Mouse (Mus musculus) cerebellum, adult (tissue): ENCODE data around the gene Zfp385c.
"Not testable (repeated sequence)": the region's sequence is repeated elsewhere in the genome, so short reads cannot be mapped to it uniquely, and the experiment has no call there.

Experiments
- ATAC-seq: cut with Nextera tagmentation; 2 replicates; pipeline ENCODE4 v1.9.2; 2017; ENCODE audit warnings: mild to moderate bottlenecking, moderate library complexity, mixed read lengths; ENCODE audit not compliant: insufficient number of reproducible peaks, low FRiP score, low TSS enrichment

The Zfp385c gene

DNA sequence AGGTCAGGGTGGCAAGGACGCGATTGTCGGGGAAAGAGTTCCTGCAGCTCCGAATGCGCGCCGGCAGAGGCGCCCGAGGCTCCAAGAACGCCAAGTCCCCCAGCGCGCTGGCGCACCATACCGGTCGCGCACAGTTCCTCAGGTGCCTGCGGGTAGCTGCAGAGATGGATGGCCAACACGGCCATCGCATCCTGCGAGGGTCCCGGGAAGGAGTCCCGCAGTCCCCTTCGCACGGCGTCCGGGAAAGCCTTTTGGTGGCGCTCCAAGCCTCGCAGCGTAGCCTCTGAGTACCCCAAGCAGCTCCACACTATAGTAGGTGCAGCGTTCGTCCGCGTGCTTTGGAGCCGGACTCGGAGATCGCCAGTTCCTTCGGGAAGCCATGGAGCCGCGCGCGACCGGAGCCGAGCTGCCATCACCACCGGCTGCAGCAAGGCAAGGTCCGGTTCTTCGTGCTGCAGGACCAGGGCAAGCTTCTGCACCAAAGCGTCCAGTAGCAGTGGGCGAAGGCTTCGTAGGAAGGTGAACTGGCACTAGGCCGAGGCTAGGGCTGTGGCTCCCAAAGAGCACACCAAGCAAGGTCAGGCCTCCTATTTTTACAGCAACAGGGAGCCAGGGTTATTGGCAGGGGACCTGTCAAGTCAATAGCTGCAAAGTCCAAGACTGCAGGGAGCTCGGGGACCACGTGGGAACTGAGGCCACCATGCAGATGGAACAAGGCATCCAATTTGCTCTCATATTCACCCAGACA is 51.9 kb downstream of the Zfp385c start:
- no peak; the same call in 1 of the 2 replicates for ATAC-seq

- ATAC-seq: no peak
Measured at GRCm38 (mm10) chr11:100634530-100634929, 57.7 kb downstream of the Zfp385c start.

GRCm38 (mm10) chr11:100628862-100629352 is 63.3 kb downstream of the Zfp385c start:
- no peak for ATAC-seq

DNA sequence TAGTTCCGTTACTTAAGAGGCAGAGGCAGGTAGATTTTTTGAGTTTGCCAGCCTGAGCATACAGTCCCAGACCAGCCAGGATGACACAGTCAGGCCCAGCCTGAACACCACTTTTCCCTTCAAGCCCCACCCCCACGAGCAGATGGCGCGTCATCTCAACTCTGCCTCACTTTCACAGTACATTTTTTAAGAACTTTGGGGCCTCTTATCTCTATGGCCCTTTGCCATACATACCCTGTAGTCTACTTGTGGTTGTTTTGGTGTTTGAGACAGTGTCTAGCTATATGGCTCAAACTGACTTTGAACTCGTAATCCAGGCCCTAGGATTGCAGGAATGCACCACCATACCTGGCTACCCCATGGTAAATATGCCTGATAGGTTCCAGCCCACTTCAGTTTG is 64.2 kb downstream of the Zfp385c start:
- ATAC-seq: no peak

- ATAC-seq: no peak
Measured at GRCm38 (mm10) chr11:100626701-100627195, 65.5 kb downstream of the Zfp385c start.

GRCm38 (mm10) chr11:100625754-100626700 is 66.2 kb downstream of the Zfp385c start:
- no peak for ATAC-seq

- no peak for ATAC-seq
Measured at GRCm38 (mm10) chr11:100623867-100624266, 68.4 kb downstream of the Zfp385c start.

GRCm38 (mm10) chr11:100622714-100623113 is 69.5 kb downstream of the Zfp385c start:
- ATAC-seq: peak; percentile 72

- ATAC-seq: no peak
Measured at GRCm38 (mm10) chr11:100619982-100620381, 72.3 kb downstream of the Zfp385c start, which contains the start of gene Dnajc7. Gene Dnajc7 (minus strand): TSS chr11:100620168.

DNA sequence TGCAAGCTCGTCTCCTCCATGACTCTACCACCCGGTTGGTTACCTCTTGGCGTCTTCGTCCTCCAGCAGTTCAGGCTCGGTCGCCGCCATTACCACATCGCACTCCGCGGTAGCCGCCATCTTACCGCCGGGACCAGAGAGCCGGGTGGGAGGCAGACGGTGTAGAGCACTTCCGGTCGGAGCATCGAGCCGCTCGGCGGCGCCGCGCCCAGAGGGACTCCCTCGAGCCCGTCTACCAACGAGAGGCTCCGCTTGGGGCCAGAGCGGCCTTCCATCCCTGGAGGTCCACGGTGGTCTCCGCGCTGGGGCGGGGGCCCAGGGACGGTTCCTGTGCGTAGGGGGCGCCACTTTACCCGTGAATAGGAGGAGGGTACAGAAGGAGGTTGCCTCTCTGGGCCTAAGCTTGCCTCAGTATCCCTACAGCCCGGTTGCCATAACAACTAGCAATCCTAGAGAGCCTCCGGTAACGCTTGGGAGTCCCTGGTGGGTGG is 72.7 kb downstream of the Zfp385c start:
- ATAC-seq: peak; percentile 91

GRCm38 (mm10) chr11:100618761-100619484 is 73.3 kb downstream of the Zfp385c start, which contains the start of gene Nkiras2:
Gene Nkiras2 (plus strand): TSS chr11:100619244.
- ATAC-seq: no peak

DNA sequence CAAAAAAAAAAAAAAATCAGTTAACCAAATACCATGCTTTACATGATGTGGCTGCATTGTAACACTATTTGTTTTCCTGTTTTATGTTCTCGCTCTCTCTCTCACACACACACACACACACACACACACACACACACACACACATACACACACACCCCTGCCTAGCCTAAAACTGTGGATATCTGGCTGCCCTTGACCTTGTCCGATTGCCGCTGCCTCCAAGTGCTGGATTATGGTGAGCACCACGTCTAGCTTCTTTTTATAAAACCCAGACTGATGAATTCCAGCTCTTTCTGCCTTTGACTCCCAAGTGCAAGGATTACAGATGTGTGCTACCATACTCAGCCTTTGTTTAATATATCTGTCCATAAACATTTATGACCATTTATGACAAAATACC is 74.8 kb downstream of the Zfp385c start:
- no peak for ATAC-seq

GRCm38 (mm10) chr11:100616836-100617235 is 75.4 kb downstream of the Zfp385c start:
- ATAC-seq: not testable (repeated sequence)

- ATAC-seq: no peak
Measured at GRCm38 (mm10) chr11:100616332-100616731, 75.9 kb downstream of the Zfp385c start.

DNA sequence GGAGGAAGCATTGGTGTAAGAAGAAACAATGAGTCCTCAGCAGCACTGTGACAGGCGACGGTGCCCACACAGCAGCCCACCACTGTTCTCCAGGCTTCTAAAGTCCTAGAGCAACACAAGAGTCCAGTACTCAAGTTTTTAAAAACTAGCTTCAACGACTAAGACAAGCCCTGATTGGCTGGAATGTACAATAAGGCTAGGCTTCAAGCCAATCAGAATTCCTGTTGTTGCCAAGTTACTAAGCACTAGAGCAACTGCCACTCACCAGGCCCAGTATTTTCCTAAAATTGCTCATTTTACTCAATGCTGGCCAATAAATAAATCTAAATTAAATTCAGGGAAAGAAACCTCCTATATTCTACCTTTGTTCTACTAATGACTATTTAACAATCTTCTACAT is 79.0 kb downstream of the Zfp385c start:
- ATAC-seq: no peak

- ATAC-seq: no peak; the same call in 1 of the 2 replicates
Measured at GRCm38 (mm10) chr11:100611627-100612026, 80.6 kb downstream of the Zfp385c start.

DNA sequence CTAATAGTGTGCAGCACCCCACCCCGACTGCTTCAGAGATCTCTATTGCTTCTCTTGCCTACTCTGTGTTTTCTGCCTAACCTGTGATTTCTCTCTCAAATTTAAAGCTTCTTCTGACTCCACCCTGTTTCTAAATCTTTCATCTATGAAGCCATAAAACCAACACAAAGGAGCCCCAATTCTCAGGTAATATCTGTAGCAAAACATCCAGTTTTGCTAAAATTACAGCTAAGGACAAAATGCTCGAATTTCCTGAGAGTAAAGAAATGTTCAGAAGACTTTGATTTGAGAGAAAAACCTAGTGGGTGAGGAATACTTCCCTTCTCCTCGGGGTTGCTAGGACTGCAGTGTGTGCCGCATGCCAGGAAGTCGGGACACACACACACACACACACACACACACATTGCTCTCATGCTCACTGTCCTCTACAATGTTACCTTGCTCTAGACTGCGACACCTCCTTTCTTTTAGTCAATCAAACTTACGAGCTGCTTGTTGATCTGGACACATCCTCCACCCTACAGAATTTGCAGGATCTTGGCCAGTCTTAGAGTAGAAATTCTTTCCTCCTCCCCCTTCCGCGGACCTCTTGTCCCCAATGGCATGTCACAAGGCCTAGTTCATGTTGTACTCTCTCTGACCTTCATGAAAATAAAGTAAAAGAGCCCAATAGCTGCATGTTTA is 82.1 kb downstream of the Zfp385c start:
- no peak for ATAC-seq

DNA sequence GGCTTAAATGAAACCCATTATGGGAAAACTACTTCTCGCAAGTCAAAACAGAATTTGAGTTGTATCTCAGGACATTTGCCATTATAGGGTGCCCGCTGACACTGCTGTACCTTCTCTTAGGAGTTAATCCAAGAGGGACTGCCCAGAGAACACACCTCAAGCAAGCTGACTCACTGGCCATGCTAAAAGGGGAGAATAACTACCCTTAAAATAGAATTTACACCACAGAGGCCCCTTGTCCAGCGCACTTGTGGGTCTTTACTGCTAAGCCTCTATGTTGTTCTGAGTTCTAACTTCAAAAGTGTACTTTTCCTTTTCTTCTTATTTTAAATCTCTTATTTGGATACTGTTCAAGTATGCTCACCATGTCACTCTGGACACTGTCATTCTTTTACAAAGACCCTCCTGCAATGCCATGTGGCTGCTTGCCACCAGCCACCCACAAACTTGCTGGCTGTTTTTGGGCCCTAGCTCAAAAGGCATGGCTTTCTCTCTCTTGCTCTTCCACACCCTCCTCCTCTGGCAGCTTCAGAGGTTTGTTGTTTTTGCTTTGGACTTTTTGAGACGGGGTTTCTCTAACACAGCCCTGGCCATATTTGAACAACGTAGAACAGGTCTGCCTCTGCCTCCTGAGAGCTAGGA is 82.8 kb downstream of the Zfp385c start:
- no peak for ATAC-seq

DNA sequence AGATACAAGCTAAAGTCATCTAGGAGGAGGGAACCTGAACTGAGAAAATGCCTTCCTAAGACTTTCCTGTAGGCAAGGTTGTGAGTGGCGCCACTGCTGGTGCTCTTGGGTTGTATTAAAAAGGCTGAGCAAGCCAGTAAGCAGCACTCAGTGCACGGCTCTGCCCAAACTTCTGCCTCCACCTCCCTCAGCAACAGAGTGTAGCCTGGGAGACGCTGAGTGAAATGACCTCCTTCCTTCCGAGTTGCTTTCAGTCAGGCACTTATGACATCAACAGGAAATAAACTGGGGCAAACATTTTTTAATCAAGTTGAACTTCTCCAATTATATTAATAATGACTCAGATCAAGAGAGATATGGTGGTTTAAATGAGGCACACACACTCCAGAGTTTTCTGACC is 83.5 kb downstream of the Zfp385c start:
- no peak for ATAC-seq
